Mouse (Mus musculus) erythroid progenitor cell, adult 5-6 weeks (primary cell): ENCODE measurements around the gene Tpo. TPM values are rescaled to one million over a fixed set of nuclear protein-coding genes. Genes with fewer than 3 reads are reported as not detected.

Experiments used
- ATAC-seq: replicated peaks from 2 replicates; pipeline ENCODE4 v1.8.0; 2016; ENCODE audit warnings: moderate number of reproducible peaks, mild to moderate bottlenecking, moderate TSS enrichment, inconsistent platforms; ENCODE audit not compliant: poor library complexity, low FRiP score, severe bottlenecking
- total RNA-seq, 2 experiments: library from RNA; stranded (forward) in 1 of 2; stranded (reverse) in 1 of 2; fragments of 150-400 nt in 1 of 2; fragments of 186-747, 209-891 nt in 1 of 2; gene quantifications; 2 replicates each; pipeline versions ENCODE4 v1.2.3 to v1.2.4; 2015 to 2017; ENCODE audit warnings: low replicate concordance in 2 of 2

Tpo gene
- total RNA-seq, 2 experiments from 2014 or later = not detected

DNA sequence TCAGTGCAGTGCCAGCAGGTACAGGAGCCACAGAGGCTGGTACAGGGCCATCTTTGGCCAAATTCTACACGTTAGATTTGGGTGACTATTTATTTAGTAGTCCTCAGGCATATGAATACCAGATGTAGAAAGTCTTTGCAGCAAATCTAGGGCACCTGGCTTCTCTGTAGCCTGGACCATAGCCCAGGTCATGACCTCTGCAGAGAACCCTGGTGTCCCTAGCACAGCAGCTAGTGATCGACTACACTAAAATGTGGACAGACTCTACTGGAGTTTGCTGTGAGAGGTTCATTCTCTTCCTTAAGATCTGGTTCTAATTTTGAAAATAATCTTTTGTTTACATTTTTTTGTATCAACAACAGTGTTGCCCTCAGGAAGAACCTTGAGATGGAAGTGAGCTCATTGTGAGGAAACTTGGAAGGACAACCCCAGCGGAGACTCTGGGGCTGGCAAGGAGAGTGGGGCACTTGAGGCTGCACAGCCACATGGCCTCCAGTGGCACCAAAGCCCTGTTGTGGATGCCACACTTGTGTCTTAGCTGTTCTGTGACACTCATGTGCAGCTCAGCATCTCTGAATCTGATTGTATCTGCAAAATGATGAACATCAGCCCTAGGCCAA, 104.6 kb downstream of the Tpo start:
- no peak for ATAC-seq

- no peak for ATAC-seq
Measured at GRCm38 (mm10) chr12:30024264-30024825, 108.1 kb downstream of the Tpo start.

GRCm38 (mm10) chr12:30023491-30023890, 108.9 kb downstream of the Tpo start:
- no peak for ATAC-seq

DNA sequence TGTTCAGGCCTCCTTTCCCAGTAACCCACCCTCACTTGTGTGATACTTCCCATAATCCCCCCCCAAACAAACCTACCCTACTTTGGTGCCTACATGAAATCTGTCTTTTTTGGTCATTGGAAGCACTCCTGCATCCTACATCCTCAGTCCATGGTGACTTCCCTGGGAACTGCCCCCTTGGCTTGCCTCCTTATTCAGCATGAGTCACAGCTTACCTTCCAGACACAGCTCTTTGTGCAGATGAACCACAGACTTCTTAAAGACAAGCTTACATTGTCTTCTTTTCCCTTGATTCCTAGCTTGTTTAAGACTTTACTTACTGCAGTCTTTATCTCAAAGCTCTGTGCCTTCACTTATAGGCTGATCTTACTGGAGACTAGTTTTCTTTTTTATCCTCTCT, 112.0 kb downstream of the Tpo start:
- ATAC-seq = no peak

- no peak for ATAC-seq
Measured at GRCm38 (mm10) chr12:30017131-30017530, 115.3 kb downstream of the Tpo start.

- ATAC-seq = no peak
Measured at GRCm38 (mm10) chr12:30015501-30015900, 116.9 kb downstream of the Tpo start.

- no peak for ATAC-seq
Measured at GRCm38 (mm10) chr12:30008741-30009140, 123.7 kb downstream of the Tpo start.

- no peak for ATAC-seq
Measured at GRCm38 (mm10) chr12:30006586-30006985, 125.8 kb downstream of the Tpo start.

Other genes starting within 250 kb of the Tpo start
- not detected in 2 replicates for gene Pxdn, start 195.0 kb downstream of the Tpo start, total RNA-seq (2015; ENCODE audit: low replicate concordance)
- 1.5 TPM in 1 of 2 replicates, not detected in the other for gene Pxdn, start 195.0 kb downstream of the Tpo start, total RNA-seq (2017; ENCODE audit: low replicate concordance)
- not detected in 2 replicates for gene Sntg2, start 240.8 kb upstream of the Tpo start, total RNA-seq (2015; ENCODE audit: low replicate concordance)
- not detected in 2 replicates for gene Sntg2, start 240.8 kb upstream of the Tpo start, total RNA-seq (2017; ENCODE audit: low replicate concordance)